10 mouse cellular contexts compared by ENCODE assay signal in genomic region chr17:27678924-27679813, GRCm38 (mm10). TPM values are rescaled to one million over a fixed set of nuclear protein-coding genes. Genes with fewer than 3 reads are reported as not detected.
A peak's percentile ranks its signal among the peaks of the same experiment; 100 is the strongest.
DNase-seq lines count a peak whose midpoint lies in the region; ATAC-seq lines count a peak whose summit lies in the region.
"Had no signal": no experiment of that assay in that cellular context is flagged by ENCODE, and none has a peak within 500 bp of the region (broad histone marks: within the 10 kb centered on the region; RNA-seq: fewer than 3 reads in every experiment).

No protein-coding gene starts in this region.

- H3K9me3 ChIP-seq in lung, embryonic 16.5 days (ENCODE audit: control insufficient read depth, low read length), result no peaks in the 10 kb centered on the region
- no peaks in the 10 kb centered on the region for H3K9me3 ChIP-seq in hindbrain, embryonic 16.5 days (ENCODE audit: control insufficient read depth, low read length)
- no peaks in the 10 kb centered on the region for H3K9me3 ChIP-seq in neural tube, embryonic 15.5 days (replicated peaks)
- H3K9me3 ChIP-seq in heart, embryonic 10.5 days, result no peaks in the 10 kb centered on the region

- H3K9ac ChIP-seq in lung, embryonic 16.5 days (ENCODE audit: low read length), result no peak overlapping the region
- H3K9ac ChIP-seq in hindbrain, embryonic 16.5 days (ENCODE audit: low read depth, low read length), result no peak overlapping the region
- peak overlapping the region; percentile 2; the same call in 1 of the 2 replicates for H3K9ac ChIP-seq in neural tube, embryonic 15.5 days (replicated peaks)

- H3K27me3 ChIP-seq in lung, embryonic 16.5 days (ENCODE audit: control insufficient read depth, insufficient read depth, low read depth, low read length), result peaks cover 2% of the 10 kb centered on the region; the same call in 1 of the 2 replicates
- no peaks in the 10 kb centered on the region for H3K27me3 ChIP-seq in hindbrain, embryonic 16.5 days (replicated peaks; ENCODE audit: control insufficient read depth, insufficient read depth, low read length)
- no peaks in the 10 kb centered on the region for H3K27me3 ChIP-seq in neural tube, embryonic 15.5 days (replicated peaks)
- H3K27me3 ChIP-seq in heart, embryonic 10.5 days (ENCODE audit: insufficient read depth, poor library complexity, severe bottlenecking), result peaks cover 25% of the 10 kb centered on the region

- 36% methylated on average over 11 of the region's 11 CpGs for WGBS in lung, embryonic 16.5 days
- 18% methylated on average over 11 of the region's 11 CpGs for WGBS in hindbrain, embryonic 16.5 days
- 23% methylated on average over 11 of the region's 11 CpGs for WGBS in neural tube, embryonic 15.5 days
- 46% methylated on average over 11 of the region's 11 CpGs for WGBS in heart, embryonic 10.5 days

- H3K4me3 ChIP-seq in lung, embryonic 16.5 days (ENCODE audit: low read length), result no peak overlapping the region
- no peak overlapping the region for H3K4me3 ChIP-seq in hindbrain, embryonic 16.5 days (ENCODE audit: low read length)
- no peak overlapping the region for H3K4me3 ChIP-seq in neural tube, embryonic 15.5 days (replicated peaks)
- H3K4me3 ChIP-seq in heart, embryonic 10.5 days, result no peak overlapping the region

- H3K36me3 ChIP-seq in lung, embryonic 16.5 days (ENCODE audit: control insufficient read depth, insufficient read depth, low read length), result no peaks in the 10 kb centered on the region
- H3K36me3 ChIP-seq in hindbrain, embryonic 16.5 days (ENCODE audit: control insufficient read depth, insufficient read depth, low read length), result no peaks in the 10 kb centered on the region
- no peaks in the 10 kb centered on the region for H3K36me3 ChIP-seq in neural tube, embryonic 15.5 days
- H3K36me3 ChIP-seq in heart, embryonic 10.5 days, result no peaks in the 10 kb centered on the region

- no peak overlapping the region for H3K4me2 ChIP-seq in lung, embryonic 16.5 days (ENCODE audit: low read depth, low read length)
- H3K4me2 ChIP-seq in hindbrain, embryonic 16.5 days (ENCODE audit: low read length), result no peak overlapping the region
- H3K4me2 ChIP-seq in neural tube, embryonic 15.5 days, result no peak overlapping the region

- H3K27ac ChIP-seq in lung, embryonic 16.5 days (ENCODE audit: low read length), result no peak overlapping the region
- H3K27ac ChIP-seq in hindbrain, embryonic 16.5 days (ENCODE audit: low read depth, low read length), result peak overlapping the region; percentile 71
- peak overlapping the region; percentile 75 for H3K27ac ChIP-seq in neural tube, embryonic 15.5 days (replicated peaks)
- H3K27ac ChIP-seq in heart, embryonic 10.5 days, result no peak overlapping the region
- H3K27ac ChIP-seq: macrophage had no signal

- peak; percentile 75 to 86 for DNase-seq in cerebellum, postnatal 10 days
- no peak for DNase-seq in cerebellum, adult 9-10 months
- DNase-seq in lung, postnatal 36 days, result no peak
- DNase-seq in heart, embryonic 10.5 days (ENCODE audit: low spot score), result no peak
- DNase-seq in T-cell, adult 2 months (ENCODE audit: low spot score), result no peak

- H3K4me1 ChIP-seq in lung, embryonic 16.5 days (replicated peaks; ENCODE audit: control insufficient read depth, insufficient read depth, low read length), result peaks cover 7% of the 10 kb centered on the region
- peaks cover 10% of the 10 kb centered on the region for H3K4me1 ChIP-seq in hindbrain, embryonic 16.5 days (ENCODE audit: control insufficient read depth, insufficient read depth, low read depth, low read length)
- peaks cover 16% of the 10 kb centered on the region for H3K4me1 ChIP-seq in neural tube, embryonic 15.5 days
- peaks cover 18% of the 10 kb centered on the region for H3K4me1 ChIP-seq in heart, embryonic 10.5 days

- ATAC-seq in lung, embryonic 16.5 days (ENCODE audit: low read depth), result peak; percentile 69
- ATAC-seq in hindbrain, embryonic 16.5 days, result peak; percentile 67
- ATAC-seq in neural tube, embryonic 15.5 days (ENCODE audit: low FRiP score), result peak; percentile 56; the same call in 1 of the 2 replicates

RNA-seq across cellular contexts. Expression of gene Pacsin1, which starts 23.9 kb away (rescaled TPM):
- polyA plus RNA-seq in lung, embryonic 16.5 days (2015; fragmentation: Nextera tagmentation; extraction: Ambion mirVana), result 0.88 and 1.9 TPM in 2 replicates
- 67.0 and 77.9 TPM in 2 replicates for polyA plus RNA-seq in hindbrain, embryonic 16.5 days (2015; fragmentation: Nextera tagmentation; extraction: Ambion mirVana)
- 62.6 and 66.7 TPM in 2 replicates for polyA plus RNA-seq in neural tube, embryonic 15.5 days (2015; fragmentation: Nextera tagmentation; extraction: Ambion mirVana)
- 2.1 and 3.3 TPM in 2 replicates for polyA plus RNA-seq in heart, embryonic 10.5 days (2016; fragmentation: Nextera tagmentation; extraction: Ambion mirVana)

RNA-seq across cellular contexts. Expression of gene Rps10, which starts 42.7 kb away (rescaled TPM):
- polyA plus RNA-seq in lung, embryonic 16.5 days (2015; fragmentation: Nextera tagmentation; extraction: Ambion mirVana), result 900 and 901 TPM in 2 replicates
- polyA plus RNA-seq in hindbrain, embryonic 16.5 days (2015; fragmentation: Nextera tagmentation; extraction: Ambion mirVana), result 404 and 408 TPM in 2 replicates
- 483 and 558 TPM in 2 replicates for polyA plus RNA-seq in neural tube, embryonic 15.5 days (2015; fragmentation: Nextera tagmentation; extraction: Ambion mirVana)
- 629 and 734 TPM in 2 replicates for polyA plus RNA-seq in heart, embryonic 10.5 days (2016; fragmentation: Nextera tagmentation; extraction: Ambion mirVana)

RNA-seq across cellular contexts. Expression of gene RPS10-NUDT3, which starts 44.1 kb away (rescaled TPM):
- polyA plus RNA-seq in lung, embryonic 16.5 days (2015; fragmentation: Nextera tagmentation; extraction: Ambion mirVana), result not detected in 2 replicates
- not detected in 2 replicates for polyA plus RNA-seq in hindbrain, embryonic 16.5 days (2015; fragmentation: Nextera tagmentation; extraction: Ambion mirVana)
- not detected in 2 replicates for polyA plus RNA-seq in neural tube, embryonic 15.5 days (2015; fragmentation: Nextera tagmentation; extraction: Ambion mirVana)
- polyA plus RNA-seq in heart, embryonic 10.5 days (2016; fragmentation: Nextera tagmentation; extraction: Ambion mirVana), result not detected in 2 replicates
- polyA plus RNA-seq: macrophage; testis, adult 2 months had no signal

RNA-seq across cellular contexts. Expression of gene Spdef, which starts 49.6 kb away (rescaled TPM):
- 2.4 and 2.6 TPM in 2 replicates for polyA plus RNA-seq in lung, embryonic 16.5 days (2015; fragmentation: Nextera tagmentation; extraction: Ambion mirVana)
- 0.60 and 1.6 TPM in 2 replicates for polyA plus RNA-seq in hindbrain, embryonic 16.5 days (2015; fragmentation: Nextera tagmentation; extraction: Ambion mirVana)
- 0.92 and 1.9 TPM in 2 replicates for polyA plus RNA-seq in neural tube, embryonic 15.5 days (2015; fragmentation: Nextera tagmentation; extraction: Ambion mirVana)
- 0.11 and 0.33 TPM in 2 replicates for polyA plus RNA-seq in heart, embryonic 10.5 days (2016; fragmentation: Nextera tagmentation; extraction: Ambion mirVana)
- polyA plus RNA-seq: macrophage had no signal

RNA-seq across cellular contexts. Expression of gene Nudt3, which starts 55.9 kb away (rescaled TPM):
- 73.6 and 75.8 TPM in 2 replicates for polyA plus RNA-seq in lung, embryonic 16.5 days (2015; fragmentation: Nextera tagmentation; extraction: Ambion mirVana)
- 253 and 269 TPM in 2 replicates for polyA plus RNA-seq in hindbrain, embryonic 16.5 days (2015; fragmentation: Nextera tagmentation; extraction: Ambion mirVana)
- 229 and 253 TPM in 2 replicates for polyA plus RNA-seq in neural tube, embryonic 15.5 days (2015; fragmentation: Nextera tagmentation; extraction: Ambion mirVana)
- polyA plus RNA-seq in heart, embryonic 10.5 days (2016; fragmentation: Nextera tagmentation; extraction: Ambion mirVana), result 89.7 and 107 TPM in 2 replicates

Comparison
In these comparisons a context has a peak if more than half of its experiments do, and no peak if none do; other contexts are left out.
1. DNase-seq: peak in cerebellum, postnatal 10 days (2 of 2); none in cerebellum, adult 9-10 months (single experiment), lung, postnatal 36 days (single experiment), heart, embryonic 10.5 days (single experiment) and T-cell, adult 2 months (single experiment).
2. H3K27ac ChIP-seq: peak in hindbrain, embryonic 16.5 days (single experiment) and neural tube, embryonic 15.5 days (single experiment); none in lung, embryonic 16.5 days (single experiment) and heart, embryonic 10.5 days (single experiment).
3. RNA of gene Pacsin1, which starts 23.9 kb away (polyA plus RNA-seq): 67.0 to 77.9 TPM in hindbrain, embryonic 16.5 days and 62.6 to 66.7 TPM in neural tube, embryonic 15.5 days; 2.1 to 3.3 TPM in heart, embryonic 10.5 days and 0.88 to 1.9 TPM in lung, embryonic 16.5 days; every median in the first group is over 10 times any median in the second.
4. Peak in every context shown above with its lines, with median percentiles within 50 percentile points of each other: ATAC-seq.